Mouse (Mus musculus): ENCODE results near the gene Ccr6. TPM values are rescaled to one million over a fixed set of nuclear protein-coding genes. Genes with fewer than 3 reads are reported as not detected.

The Ccr6 gene
- polyA plus RNA-seq, 1 experiment, result 0.42 TPM

GRCm38 (mm10) chr17:8276680-8277079 lies 40.8 kb downstream of the Ccr6 start:
- Histone ChIP-seq H3K4me1 (ENCODE audit: control insufficient read depth, insufficient read depth, low read length) (no peaks in the 10 kb centered on the region), H3K4me3 (ENCODE audit: insufficient read depth, low read length) (no peak overlapping the region), H3K27ac (ENCODE audit: insufficient read depth, low read length) (no peak overlapping the region)
- no peak for TF ChIP-seq CTCF (IDR thresholded peaks at IDR 0.05; ENCODE audit: extremely low read depth, insufficient read depth, low read length)

- Histone ChIP-seq H3K4me1 (ENCODE audit: control insufficient read depth, insufficient read depth, low read length) (no peaks in the 10 kb centered on the region), H3K4me3 (ENCODE audit: insufficient read depth, low read length) (no peak overlapping the region), H3K27ac (ENCODE audit: insufficient read depth, low read length) (no peak overlapping the region)
- no peak for TF ChIP-seq CTCF (IDR thresholded peaks at IDR 0.05; ENCODE audit: extremely low read depth, insufficient read depth, low read length)
- no peak for TF ChIP-seq POLR2A (IDR thresholded peaks at IDR 0.05; ENCODE audit: extremely low read depth, insufficient read depth, low read length)
Measured at GRCm38 (mm10) chr17:8277266-8277665, 41.4 kb downstream of the Ccr6 start.

- Histone ChIP-seq H3K4me3 (ENCODE audit: insufficient read depth, low read length) (no peak overlapping the region), H3K27ac (ENCODE audit: insufficient read depth, low read length) (no peak overlapping the region), H3K4me1 (ENCODE audit: control insufficient read depth, insufficient read depth, low read length) (no peaks in the 10 kb centered on the region)
- TF ChIP-seq POLR2A (IDR thresholded peaks at IDR 0.05; ENCODE audit: extremely low read depth, insufficient read depth, low read length) (no peak), CTCF (IDR thresholded peaks at IDR 0.05; ENCODE audit: extremely low read depth, insufficient read depth, low read length) (no peak)
Measured at GRCm38 (mm10) chr17:8278356-8278755, 42.5 kb downstream of the Ccr6 start.

GRCm38 (mm10) chr17:8282821-8283525 lies 47.1 kb downstream of the Ccr6 start, which contains the start of gene Mpc1:
TSS of gene Mpc1 (plus strand) at chr17:8282904.
- TF ChIP-seq POLR2A (IDR thresholded peaks at IDR 0.05; ENCODE audit: extremely low read depth, insufficient read depth, low read length) (0 out of 2 replicates have a peak, but pooled peaks have one; percentile 39), CTCF (IDR thresholded peaks at IDR 0.05; ENCODE audit: extremely low read depth, insufficient read depth, low read length) (no peak)
- peak within 1 kb of the TSS; percentile 97 for H3K27ac ChIP-seq (ENCODE audit: insufficient read depth, low read length)
- peak within 1 kb of the TSS; percentile 99 for H3K4me3 ChIP-seq (ENCODE audit: insufficient read depth, low read length)
- H3K4me1 ChIP-seq (ENCODE audit: control insufficient read depth, insufficient read depth, low read length), result peaks cover 2% of the 10 kb centered on the region; the same call in 1 of the 2 replicates

GRCm38 (mm10) chr17:8283526-8284253 lies 47.8 kb downstream of the Ccr6 start:
- peak overlapping the region; percentile 99 for H3K4me3 ChIP-seq (ENCODE audit: insufficient read depth, low read length)
- TF ChIP-seq CTCF (IDR thresholded peaks at IDR 0.05; ENCODE audit: extremely low read depth, insufficient read depth, low read length) (0 out of 2 replicates have a peak, but pooled peaks have one; percentile 4), POLR2A (IDR thresholded peaks at IDR 0.05; ENCODE audit: extremely low read depth, insufficient read depth, low read length) (peak; percentile 93)
- peak overlapping the region; percentile 97 for H3K27ac ChIP-seq (ENCODE audit: insufficient read depth, low read length)
- H3K4me1 ChIP-seq (ENCODE audit: control insufficient read depth, insufficient read depth, low read length), result peaks cover 2% of the 10 kb centered on the region; the same call in 1 of the 2 replicates

- no peak for TF ChIP-seq POLR2A (IDR thresholded peaks at IDR 0.05; ENCODE audit: extremely low read depth, insufficient read depth, low read length)
- TF ChIP-seq CTCF (IDR thresholded peaks at IDR 0.05; ENCODE audit: extremely low read depth, insufficient read depth, low read length), result no peak
- Histone ChIP-seq H3K4me1 (ENCODE audit: control insufficient read depth, insufficient read depth, low read length) (peaks cover 2% of the 10 kb centered on the region; the same call in 1 of the 2 replicates), H3K27ac (ENCODE audit: insufficient read depth, low read length) (peak overlapping the region; percentile 97), H3K4me3 (ENCODE audit: insufficient read depth, low read length) (peak overlapping the region; percentile 99)
Measured at GRCm38 (mm10) chr17:8284254-8284661, 48.4 kb downstream of the Ccr6 start.

- H3K4me3 ChIP-seq (ENCODE audit: insufficient read depth, low read length), result peak overlapping the region; percentile 99
- no peak overlapping the region for H3K27ac ChIP-seq (ENCODE audit: insufficient read depth, low read length)
- TF ChIP-seq POLR2A (IDR thresholded peaks at IDR 0.05; ENCODE audit: extremely low read depth, insufficient read depth, low read length) (no peak), CTCF (IDR thresholded peaks at IDR 0.05; ENCODE audit: extremely low read depth, insufficient read depth, low read length) (no peak)
- peaks cover 2% of the 10 kb centered on the region; the same call in 1 of the 2 replicates for H3K4me1 ChIP-seq (ENCODE audit: control insufficient read depth, insufficient read depth, low read length)
Measured at GRCm38 (mm10) chr17:8285056-8285455, 49.2 kb downstream of the Ccr6 start.

GRCm38 (mm10) chr17:8286987-8287386 lies 51.1 kb downstream of the Ccr6 start:
- Histone ChIP-seq H3K4me3 (ENCODE audit: insufficient read depth, low read length) (no peak overlapping the region), H3K4me1 (ENCODE audit: control insufficient read depth, insufficient read depth, low read length) (peaks cover 2% of the 10 kb centered on the region; the same call in 1 of the 2 replicates), H3K27ac (ENCODE audit: insufficient read depth, low read length) (no peak overlapping the region)
- TF ChIP-seq CTCF (IDR thresholded peaks at IDR 0.05; ENCODE audit: extremely low read depth, insufficient read depth, low read length) (no peak), POLR2A (IDR thresholded peaks at IDR 0.05; ENCODE audit: extremely low read depth, insufficient read depth, low read length) (no peak)

- no peak for TF ChIP-seq POLR2A (IDR thresholded peaks at IDR 0.05; ENCODE audit: extremely low read depth, insufficient read depth, low read length)
- Histone ChIP-seq H3K4me3 (ENCODE audit: insufficient read depth, low read length) (no peak overlapping the region), H3K4me1 (ENCODE audit: control insufficient read depth, insufficient read depth, low read length) (peaks cover 2% of the 10 kb centered on the region; the same call in 1 of the 2 replicates), H3K27ac (ENCODE audit: insufficient read depth, low read length) (no peak overlapping the region)
Measured at GRCm38 (mm10) chr17:8289993-8290679, 54.3 kb downstream of the Ccr6 start.

All from cortical plate, adult 2 months (tissue).